Mouse (Mus musculus) small intestine, adult 2 months (tissue): ENCODE data around the gene Adm2. TPM values are rescaled to one million over a fixed set of nuclear protein-coding genes. Genes with fewer than 3 reads are reported as not detected.

Source experiments
- H3K27ac ChIP-seq: fragments of 200-500 bp; 2 replicates; pipeline ENCODE4 v1.5.1; 2012; ENCODE audit warnings: low read depth, low read length, control low read depth, inconsistent platforms; ENCODE audit not compliant: insufficient read depth
- H3K27me3 ChIP-seq: fragments of 200-500 bp; 2 replicates; pipeline ENCODE4 v1.6.1; 2012; ENCODE audit warnings: mild to moderate bottlenecking, moderate library complexity, low read length, inconsistent platforms; ENCODE audit not compliant: control insufficient read depth, insufficient read depth
- H3K36me3 ChIP-seq: fragments of 200-500 bp; 2 replicates; pipeline ENCODE4 v1.6.1; 2012; ENCODE audit warnings: mild to moderate bottlenecking, low read length, control low read depth, inconsistent platforms; ENCODE audit not compliant: control insufficient read depth, insufficient read depth
- H3K4me1 ChIP-seq: fragments of 200-500 bp; 2 replicates; pipeline ENCODE4 v1.6.1; 2012; ENCODE audit warnings: low read length, inconsistent platforms, mixed read lengths; ENCODE audit not compliant: control insufficient read depth, insufficient read depth, insufficient read length
- H3K4me3 ChIP-seq: fragments of 200-500 bp; 2 replicates; pipeline ENCODE4 v1.5.1; 2012; ENCODE audit warnings: low read depth, mild to moderate bottlenecking, control low read depth, inconsistent platforms, low read length, moderate library complexity
- CTCF ChIP-seq: fragments of 200-500 bp; IDR thresholded peaks from 2 replicates; pipeline ENCODE4 v1.5.1; 2012; ENCODE audit warnings: low read depth, mild to moderate bottlenecking, control low read depth, inconsistent platforms, low read length, moderate library complexity, mixed read lengths; ENCODE audit not compliant: insufficient replicate concordance, insufficient read length; ENCODE audit errors: extremely low read depth
- POLR2A ChIP-seq: fragments of 200-500 bp; IDR thresholded peaks from 2 replicates; pipeline ENCODE4 v1.6.1; 2012; ENCODE audit warnings: low read depth, mild to moderate bottlenecking, control low read depth, inconsistent platforms, low read length, moderate library complexity
- WGBS: fragments of 180-500 bp; shearing (Covaris S2); methylation state at CpG from one replicate; pipeline ENCODE4 v1.1.7; 2018; 5-methylcytosine and 5-hydroxymethylcytosine counted together
- polyA plus RNA-seq: library from polyadenylated mRNA; depleted of rRNA; stranded (reverse); fragments of >200 nt; gene quantifications from 2 replicates; pipeline ENCODE4 v1.2.3, GENCODE M21; 2012

The Adm2 gene
- polyA plus RNA-seq, 1 experiment, result 0.98 TPM

- Histone ChIP-seq H3K27ac (no peak overlapping the region), H3K4me1 (peaks cover 2% of the 10 kb centered on the region), H3K36me3 (peaks cover 57% of the 10 kb centered on the region), H3K4me3 (no peak overlapping the region), H3K27me3 (no peaks in the 10 kb centered on the region)
- TF ChIP-seq POLR2A (no peak), CTCF (no peak)
- 91% methylated on average over 8 of the region's 8 CpGs for WGBS
Measured at GRCm38 (mm10) chr15:89295580-89296165, 26.8 kb upstream of the Adm2 start.

DNA sequence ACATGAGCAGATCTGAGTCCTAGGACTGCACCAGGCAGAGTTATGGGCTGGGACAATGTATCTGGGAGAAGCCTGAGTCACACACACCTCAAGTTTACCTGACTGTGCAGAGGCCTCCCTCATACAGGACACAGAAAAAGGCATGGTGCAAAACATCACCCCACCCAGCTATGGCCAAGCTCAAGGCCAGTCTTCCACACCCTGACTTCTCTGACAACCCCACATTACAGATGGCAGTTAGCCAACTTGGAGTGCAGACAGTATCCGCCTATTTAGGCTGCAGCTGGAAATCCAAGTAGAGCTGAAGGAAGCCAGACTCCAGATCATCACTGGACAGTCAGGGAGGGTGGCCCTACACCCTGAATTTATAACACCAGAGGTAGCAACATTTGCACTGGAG is 26.1 kb upstream of the Adm2 start:
- no peak overlapping the region for H3K27ac ChIP-seq
- TF ChIP-seq POLR2A, result no peak
- no peak for TF ChIP-seq CTCF
- H3K4me1 ChIP-seq, result peaks cover 2% of the 10 kb centered on the region
- no peak overlapping the region for H3K4me3 ChIP-seq
- H3K36me3 ChIP-seq, result peaks cover 60% of the 10 kb centered on the region
- 25% methylated on average over 1 of the region's 1 CpGs for WGBS
- no peaks in the 10 kb centered on the region for H3K27me3 ChIP-seq

DNA sequence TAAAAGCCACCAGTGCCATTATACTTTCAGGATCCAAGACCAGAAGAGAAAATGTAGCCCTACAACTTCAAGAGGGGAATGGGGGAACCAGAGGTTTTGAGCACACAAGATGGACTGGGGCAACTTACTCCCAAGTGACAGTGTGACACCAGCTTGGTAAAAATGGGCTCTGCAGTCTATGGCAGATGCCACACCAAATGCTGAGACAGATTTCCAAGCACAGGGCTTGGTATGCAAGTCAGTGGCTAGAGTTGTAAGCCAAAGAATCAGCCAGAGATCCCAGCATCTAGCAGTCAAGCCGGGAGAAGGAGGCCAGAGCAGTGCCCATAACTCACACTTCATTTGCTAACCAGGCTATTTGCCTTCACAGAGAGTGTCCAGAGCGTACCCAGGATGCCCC is 24.8 kb upstream of the Adm2 start:
- TF ChIP-seq POLR2A, result no peak
- TF ChIP-seq CTCF, result no peak
- peaks cover 2% of the 10 kb centered on the region for H3K4me1 ChIP-seq
- H3K36me3 ChIP-seq, result peaks cover 68% of the 10 kb centered on the region
- H3K27ac ChIP-seq, result no peak overlapping the region
- H3K4me3 ChIP-seq, result no peak overlapping the region
- no peaks in the 10 kb centered on the region for H3K27me3 ChIP-seq
- WGBS, result 92% methylated on average over 2 of the region's 2 CpGs

GRCm38 (mm10) chr15:89300180-89300579 is 22.3 kb upstream of the Adm2 start:
- Histone ChIP-seq H3K36me3 (peaks cover 69% of the 10 kb centered on the region), H3K27me3 (no peaks in the 10 kb centered on the region), H3K4me1 (peaks cover 2% of the 10 kb centered on the region; the same call in 1 of the 2 replicates), H3K27ac (no peak overlapping the region), H3K4me3 (no peak overlapping the region)
- 94% methylated on average over 13 of the region's 13 CpGs for WGBS
- TF ChIP-seq CTCF (no peak), POLR2A (no peak)

- H3K4me1 ChIP-seq, result peaks cover 2% of the 10 kb centered on the region; the same call in 1 of the 2 replicates
- H3K36me3 ChIP-seq, result peaks cover 69% of the 10 kb centered on the region
- TF ChIP-seq POLR2A, result no peak
- TF ChIP-seq CTCF, result no peak
- WGBS, result 95% methylated on average over 8 of the region's 8 CpGs
- no peaks in the 10 kb centered on the region for H3K27me3 ChIP-seq
- H3K27ac ChIP-seq, result no peak overlapping the region
- no peak overlapping the region for H3K4me3 ChIP-seq
Measured at GRCm38 (mm10) chr15:89300600-89300999, 21.9 kb upstream of the Adm2 start.

- Histone ChIP-seq H3K4me3 (no peak overlapping the region), H3K36me3 (peaks cover 58% of the 10 kb centered on the region), H3K27ac (no peak overlapping the region), H3K27me3 (no peaks in the 10 kb centered on the region), H3K4me1 (peaks cover 24% of the 10 kb centered on the region)
- no peak for TF ChIP-seq POLR2A
- no peak for TF ChIP-seq CTCF
- 85% methylated on average over 1 of the region's 1 CpGs for WGBS
Measured at GRCm38 (mm10) chr15:89305966-89306365, 16.6 kb upstream of the Adm2 start.

GRCm38 (mm10) chr15:89307461-89307860 is 15.1 kb upstream of the Adm2 start:
- WGBS, result 84% methylated on average over 13 of the region's 13 CpGs
- Histone ChIP-seq H3K27ac (no peak overlapping the region), H3K27me3 (no peaks in the 10 kb centered on the region)

More at GRCm38 (mm10) chr15:89307461-89307860, 15.1 kb upstream of the Adm2 start:
- TF ChIP-seq POLR2A, result no peak
- TF ChIP-seq CTCF, result no peak
- peaks cover 24% of the 10 kb centered on the region for H3K4me1 ChIP-seq
- H3K36me3 ChIP-seq, result peaks cover 43% of the 10 kb centered on the region
- no peak overlapping the region for H3K4me3 ChIP-seq
